Mouse (Mus musculus) kidney, postnatal 10 days (tissue): ENCODE results near the gene Aox1.
"Not testable (repeated sequence)": the region's sequence is repeated elsewhere in the genome, so short reads cannot be mapped to it uniquely, and the experiment has no call there.

Experiments
- DNase-seq: peaks from one replicate; pipeline ENCODE4 v3.0.0; 2021; ENCODE audit warnings: mixed read lengths

Gene Aox1

GRCm38 (mm10) chr1:58029636-58030117, at the start of gene Aox1:
TSS of gene Aox1 (plus strand) at chr1:58029931.
- peak; percentile 40 for DNase-seq

GRCm38 (mm10) chr1:57989052-57989600, 40.6 kb upstream of the Aox1 start:
- DNase-seq: no peak

GRCm38 (mm10) chr1:57991277-57991676, 38.5 kb upstream of the Aox1 start:
- DNase-seq: no peak

GRCm38 (mm10) chr1:57995432-57996132, 34.1 kb upstream of the Aox1 start, which contains the start of gene Sgo2a:
TSS of gene Sgo2a (plus strand) at chr1:57995971.
- DNase-seq: peak; percentile 96

- no peak for DNase-seq
Measured at GRCm38 (mm10) chr1:57996133-57996615, 33.6 kb upstream of the Aox1 start.

- no peak for DNase-seq
Measured at GRCm38 (mm10) chr1:57998146-57998545, 31.6 kb upstream of the Aox1 start.

GRCm38 (mm10) chr1:58006388-58006787, 23.3 kb upstream of the Aox1 start:
- DNase-seq: not testable (repeated sequence)

- no peak for DNase-seq
Measured at GRCm38 (mm10) chr1:58018856-58019255, 10.9 kb upstream of the Aox1 start, which contains the start of gene Kctd18. TSS of gene Kctd18 (minus strand) at chr1:58018956.

GRCm38 (mm10) chr1:58027707-58028106, 2.0 kb upstream of the Aox1 start:
- DNase-seq: no peak

GRCm38 (mm10) chr1:58030156-58030871, 583 bp downstream of the Aox1 start:
- DNase-seq: peak; percentile 40

GRCm38 (mm10) chr1:58031160-58031769, 1.5 kb downstream of the Aox1 start:
- peak; percentile 75 for DNase-seq

GRCm38 (mm10) chr1:58037306-58037705, 7.6 kb downstream of the Aox1 start:
- DNase-seq: not testable (repeated sequence)

- DNase-seq: no peak
Measured at GRCm38 (mm10) chr1:58045076-58045475, 15.3 kb downstream of the Aox1 start.

GRCm38 (mm10) chr1:58045546-58045945, 15.8 kb downstream of the Aox1 start:
- DNase-seq: no peak

- DNase-seq: no peak
Measured at GRCm38 (mm10) chr1:58046721-58047290, 17.1 kb downstream of the Aox1 start.

GRCm38 (mm10) chr1:58049126-58049525, 19.4 kb downstream of the Aox1 start:
- DNase-seq: no peak

GRCm38 (mm10) chr1:58055598-58055997, 25.9 kb downstream of the Aox1 start:
- no peak for DNase-seq

GRCm38 (mm10) chr1:58056074-58056807, 26.5 kb downstream of the Aox1 start:
- no peak for DNase-seq

GRCm38 (mm10) chr1:58056939-58057338, 27.2 kb downstream of the Aox1 start:
- no peak for DNase-seq

GRCm38 (mm10) chr1:58058846-58059245, 29.1 kb downstream of the Aox1 start:
- DNase-seq: no peak

GRCm38 (mm10) chr1:58062131-58062530, 32.4 kb downstream of the Aox1 start:
- no peak for DNase-seq

GRCm38 (mm10) chr1:58065151-58065550, 35.4 kb downstream of the Aox1 start:
- no peak for DNase-seq
